Mouse (Mus musculus) spleen, adult 2 months (tissue): ENCODE results near the gene Cend1.

ENCODE experiments used
- CTCF ChIP-seq: fragments of 200-500 bp; IDR thresholded peaks from 2 replicates; pipeline ENCODE4 v1.5.1; 2011; ENCODE audit warnings: mild to moderate bottlenecking, inconsistent platforms; ENCODE audit not compliant: insufficient read depth, insufficient read length, insufficient replicate concordance; ENCODE audit errors: extremely low read depth
- POLR2A ChIP-seq: fragments of 200-500 bp; IDR thresholded peaks from 2 replicates; pipeline ENCODE4 v1.6.1; 2011; ENCODE audit warnings: low read depth, low read length, inconsistent platforms

- TF ChIP-seq CTCF (no peak), POLR2A (no peak)
Observed at GRCm38 (mm10) chr7:141379584-141379983, 49.7 kb downstream of the Cend1 start.
